Mouse (Mus musculus) limb, embryonic 12.5 days (tissue): ENCODE results near the gene Mki67. TPM values are rescaled to one million over a fixed set of nuclear protein-coding genes. Genes with fewer than 3 reads are reported as not detected.

ENCODE experiments used
- ATAC-seq: fragments of 200-750 bp; cut with Nextera tagmentation; 2 replicates; pipeline ENCODE4 v1.8.0; 2017; ENCODE audit warnings: low read depth, moderate TSS enrichment; ENCODE audit not compliant: insufficient number of reproducible peaks, insufficient read depth, low FRiP score, low TSS enrichment
- H3K27ac ChIP-seq: fragments of 300-500 bp; sonication (generic); 2 replicates; pipeline ENCODE4 v1.5.1; 2016; ENCODE audit warnings: mild to moderate bottlenecking, moderate library complexity
- H3K27me3 ChIP-seq: fragments of 300-500 bp; sonication (generic); 2 replicates; pipeline ENCODE4 v1.6.1; 2016; ENCODE audit warnings: mild to moderate bottlenecking, moderate library complexity
- H3K36me3 ChIP-seq: fragments of 300-500 bp; sonication (generic); 2 replicates; pipeline ENCODE4 v1.6.1; 2016; ENCODE audit warnings: mild to moderate bottlenecking, moderate library complexity
- H3K4me1 ChIP-seq: fragments of 300-500 bp; sonication (generic); replicated peaks from 2 replicates; pipeline ENCODE4 v1.6.1; 2016
- H3K4me2 ChIP-seq: fragments of 300-500 bp; sonication (generic); 2 replicates; pipeline ENCODE4 v1.6.1; 2016; ENCODE audit warnings: mild to moderate bottlenecking, moderate library complexity
- H3K4me3 ChIP-seq: fragments of 300-500 bp; sonication (generic); replicated peaks from 2 replicates; pipeline ENCODE4 v1.5.1; 2016; ENCODE audit warnings: mild to moderate bottlenecking
- H3K9ac ChIP-seq: fragments of 300-500 bp; sonication (generic); replicated peaks from 2 replicates; pipeline ENCODE4 v1.6.1; 2016; ENCODE audit warnings: mild to moderate bottlenecking, moderate library complexity
- H3K9me3 ChIP-seq: fragments of 300-500 bp; sonication (generic); 2 replicates; pipeline ENCODE4 v1.6.1; 2016; ENCODE audit warnings: mild to moderate bottlenecking, moderate library complexity
- WGBS: fragments of 180-500 bp; shearing (Covaris S2); methylation state at CpG from one replicate; pipeline ENCODE4 v1.1.7; 2016; 5-methylcytosine and 5-hydroxymethylcytosine counted together
- polyA plus RNA-seq: library from polyadenylated mRNA; unstranded; fragments of >200 nt; fragmentation: Nextera tagmentation; extraction: Ambion mirVana; gene quantifications from 2 replicates; pipeline ENCODE4 v1.2.1, GENCODE M21; 2016

Mki67 gene
- polyA plus RNA-seq, 1 experiment from 2014 or later, result 50.5 TPM

DNA sequence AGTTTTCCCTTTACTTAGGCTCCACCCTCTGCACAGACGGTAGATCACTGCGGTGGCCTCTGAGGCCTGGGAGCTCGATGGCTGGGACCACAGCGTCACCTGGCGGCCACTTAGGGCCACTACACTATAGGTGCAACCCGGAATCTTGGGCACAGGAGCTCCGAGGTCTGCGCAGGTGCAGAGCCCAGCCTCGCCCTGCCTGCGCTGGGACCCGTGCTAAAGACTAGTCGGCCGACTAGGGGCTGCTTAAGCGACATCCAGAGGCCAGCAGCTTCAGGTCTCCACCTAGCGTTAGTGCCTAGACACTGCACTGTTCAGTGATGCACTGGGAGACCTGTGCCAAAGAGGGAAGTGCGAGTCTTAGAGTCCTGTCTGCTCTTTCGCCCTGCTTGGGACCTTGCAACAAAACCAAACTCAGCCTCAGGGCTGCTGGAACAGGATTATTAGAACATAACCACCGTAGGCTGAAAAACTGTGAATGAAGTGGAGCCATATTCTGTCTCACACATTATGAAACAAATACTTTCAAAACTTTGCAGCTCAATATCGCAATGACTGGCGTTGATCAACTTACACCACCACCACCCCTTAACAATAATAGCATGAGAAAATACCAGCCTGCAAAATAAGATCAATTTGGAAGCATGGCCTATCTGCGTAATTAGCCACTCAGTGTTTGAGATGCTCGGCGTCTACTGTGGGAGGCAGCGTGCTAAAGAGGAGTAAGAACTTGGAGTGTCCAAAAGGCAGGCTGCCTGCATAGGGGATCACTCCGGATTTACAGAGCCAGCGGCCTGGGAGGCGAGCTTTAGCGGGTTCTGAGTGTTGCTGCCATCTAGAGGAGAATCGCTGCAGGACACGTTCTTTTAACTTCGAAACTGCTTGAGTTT is 19.8 kb upstream of the Mki67 start:
- no peak overlapping the region for H3K27ac ChIP-seq
- no peaks in the 10 kb centered on the region for H3K36me3 ChIP-seq
- H3K4me2 ChIP-seq, result peak overlapping the region; percentile 46
- H3K9me3 ChIP-seq, result no peaks in the 10 kb centered on the region
- H3K9ac ChIP-seq, result no peak overlapping the region
- peaks cover 12% of the 10 kb centered on the region for H3K4me1 ChIP-seq
- ATAC-seq, result peak; percentile 91
- no peak overlapping the region; the same call in 1 of the 2 replicates for H3K4me3 ChIP-seq
- WGBS, result 16% methylated on average over 31 of the region's 31 CpGs
- H3K27me3 ChIP-seq, result no peaks in the 10 kb centered on the region

GRCm38 (mm10) chr7:135734911-135735646 is 18.9 kb upstream of the Mki67 start:
- ATAC-seq, result 0 out of 2 replicates have a peak, but pooled peaks have one; percentile 26
- H3K27ac ChIP-seq, result 0 out of 2 replicates have a peak overlapping the region, but pooled peaks have one; percentile 24
- H3K36me3 ChIP-seq, result no peaks in the 10 kb centered on the region
- peak overlapping the region; percentile 46; the same call in 1 of the 2 replicates for H3K4me2 ChIP-seq
- H3K9ac ChIP-seq, result no peak overlapping the region
- 76% methylated on average over 9 of the region's 9 CpGs for WGBS
- H3K9me3 ChIP-seq, result no peaks in the 10 kb centered on the region
- peaks cover 8% of the 10 kb centered on the region for H3K4me1 ChIP-seq
- no peak overlapping the region for H3K4me3 ChIP-seq
- no peaks in the 10 kb centered on the region for H3K27me3 ChIP-seq

- peaks cover 8% of the 10 kb centered on the region for H3K4me1 ChIP-seq
- no peak overlapping the region for H3K27ac ChIP-seq
- no peak overlapping the region for H3K4me2 ChIP-seq
- H3K36me3 ChIP-seq, result no peaks in the 10 kb centered on the region
- ATAC-seq, result no peak
- H3K27me3 ChIP-seq, result no peaks in the 10 kb centered on the region
- WGBS, result 88% methylated on average over 5 of the region's 5 CpGs
- H3K4me3 ChIP-seq, result no peak overlapping the region
- H3K9ac ChIP-seq, result no peak overlapping the region
- H3K9me3 ChIP-seq, result no peaks in the 10 kb centered on the region
Observed at GRCm38 (mm10) chr7:135734379-135734778, 18.2 kb upstream of the Mki67 start.

DNA sequence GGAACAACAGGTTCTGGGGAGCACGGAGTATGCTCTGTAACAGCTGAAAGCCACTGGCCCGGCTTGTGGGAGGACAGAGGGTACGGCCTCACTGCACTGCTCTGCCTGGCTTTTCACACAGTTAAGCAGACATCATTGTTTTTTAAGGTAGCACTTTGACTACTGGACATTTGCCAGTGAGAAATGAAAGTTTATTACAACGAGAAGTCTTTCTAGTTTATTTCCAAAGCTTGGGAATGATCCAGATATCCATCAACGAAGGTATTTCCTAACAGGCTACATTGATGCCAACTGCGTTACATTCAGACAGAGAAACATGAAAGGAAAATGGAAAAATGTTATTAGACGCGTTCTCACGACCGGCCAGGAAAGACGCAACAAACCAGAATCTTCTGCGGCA is 11.9 kb upstream of the Mki67 start:
- H3K4me3 ChIP-seq, result no peak overlapping the region
- H3K9me3 ChIP-seq, result no peaks in the 10 kb centered on the region
- H3K27ac ChIP-seq, result no peak overlapping the region
- ATAC-seq, result no peak
- no peaks in the 10 kb centered on the region for H3K27me3 ChIP-seq
- H3K4me2 ChIP-seq, result no peak overlapping the region
- H3K4me1 ChIP-seq, result no peaks in the 10 kb centered on the region; the same call in 1 of the 2 replicates
- H3K9ac ChIP-seq, result no peak overlapping the region
- 94% methylated on average over 12 of the region's 12 CpGs for WGBS
- no peaks in the 10 kb centered on the region for H3K36me3 ChIP-seq

- H3K36me3 ChIP-seq, result no peaks in the 10 kb centered on the region
- no peak for ATAC-seq
- no peaks in the 10 kb centered on the region for H3K27me3 ChIP-seq
- 79% methylated on average over 1 of the region's 1 CpGs for WGBS
- H3K4me2 ChIP-seq, result no peak overlapping the region
- H3K9ac ChIP-seq, result no peak overlapping the region
- no peaks in the 10 kb centered on the region; the same call in 1 of the 2 replicates for H3K4me1 ChIP-seq
- H3K9me3 ChIP-seq, result no peaks in the 10 kb centered on the region
- no peak overlapping the region for H3K27ac ChIP-seq
- H3K4me3 ChIP-seq, result no peak overlapping the region
Observed at GRCm38 (mm10) chr7:135726707-135727106, 10.5 kb upstream of the Mki67 start.

GRCm38 (mm10) chr7:135723672-135724341 is 7.6 kb upstream of the Mki67 start:
- Histone ChIP-seq H3K36me3 (no peaks in the 10 kb centered on the region), H3K27me3 (no peaks in the 10 kb centered on the region), H3K27ac (no peak overlapping the region), H3K4me2 (no peak overlapping the region), H3K4me1 (no peaks in the 10 kb centered on the region; the same call in 1 of the 2 replicates), H3K9me3 (no peaks in the 10 kb centered on the region), H3K9ac (no peak overlapping the region), H3K4me3 (no peak overlapping the region)
- ATAC-seq, result no peak
- 75% methylated on average over 6 of the region's 6 CpGs for WGBS

DNA sequence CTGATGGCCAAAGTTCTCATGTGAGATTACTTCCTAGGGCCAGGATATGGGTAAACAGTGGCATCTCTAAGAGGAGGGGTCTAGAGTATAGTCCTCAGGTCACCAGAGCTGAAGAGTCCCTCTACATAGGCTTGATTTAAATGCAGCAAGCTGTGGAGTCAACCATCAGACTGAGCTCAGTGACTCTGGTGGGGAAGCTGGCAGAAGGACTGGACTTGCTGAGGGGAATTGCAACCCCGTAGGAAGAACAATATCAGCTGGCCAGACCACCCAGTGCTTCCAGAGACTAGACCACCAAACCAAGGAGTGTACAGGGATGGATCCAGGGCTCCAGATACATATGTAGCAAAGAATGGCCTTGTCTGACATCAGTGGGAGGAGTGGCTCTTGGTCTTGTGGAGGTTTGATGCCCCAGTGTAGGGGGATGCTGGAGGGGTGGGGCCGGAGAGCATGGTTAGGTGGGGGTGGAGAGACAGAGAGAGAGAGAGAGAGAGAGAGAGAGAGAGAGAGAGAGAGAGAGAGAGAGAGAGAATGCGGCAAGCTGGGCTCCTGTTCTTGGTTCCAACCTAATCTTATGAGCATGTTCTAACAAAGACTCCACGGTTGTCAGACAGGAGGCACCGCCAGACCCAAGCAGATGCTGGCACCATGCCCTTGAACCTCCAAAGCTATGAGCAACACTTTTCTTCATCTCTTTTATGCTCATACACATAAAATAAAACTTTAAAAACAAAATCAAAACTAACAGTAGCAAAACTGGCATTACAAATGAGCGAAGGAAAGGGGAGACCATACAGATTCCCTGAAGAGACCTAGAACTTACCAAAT is 6.1 kb upstream of the Mki67 start:
- ATAC-seq, result no peak
- H3K36me3 ChIP-seq, result no peaks in the 10 kb centered on the region
- H3K4me2 ChIP-seq, result no peak overlapping the region
- H3K4me1 ChIP-seq, result peaks cover under 1% of the 10 kb centered on the region
- H3K4me3 ChIP-seq, result no peak overlapping the region
- 87% methylated on average over 6 of the region's 6 CpGs for WGBS
- H3K27ac ChIP-seq, result no peak overlapping the region
- H3K9ac ChIP-seq, result no peak overlapping the region
- H3K9me3 ChIP-seq, result no peaks in the 10 kb centered on the region
- no peaks in the 10 kb centered on the region for H3K27me3 ChIP-seq

GRCm38 (mm10) chr7:135721436-135721992 is 5.4 kb upstream of the Mki67 start:
- no peak overlapping the region for H3K4me3 ChIP-seq
- no peak overlapping the region for H3K4me2 ChIP-seq
- H3K9me3 ChIP-seq, result no peaks in the 10 kb centered on the region
- no peak overlapping the region for H3K9ac ChIP-seq
- WGBS, result 61% methylated on average over 7 of the region's 7 CpGs
- peaks cover 5% of the 10 kb centered on the region for H3K4me1 ChIP-seq
- no peaks in the 10 kb centered on the region for H3K36me3 ChIP-seq
- H3K27me3 ChIP-seq, result no peaks in the 10 kb centered on the region
- no peak overlapping the region for H3K27ac ChIP-seq
- ATAC-seq, result no peak

DNA sequence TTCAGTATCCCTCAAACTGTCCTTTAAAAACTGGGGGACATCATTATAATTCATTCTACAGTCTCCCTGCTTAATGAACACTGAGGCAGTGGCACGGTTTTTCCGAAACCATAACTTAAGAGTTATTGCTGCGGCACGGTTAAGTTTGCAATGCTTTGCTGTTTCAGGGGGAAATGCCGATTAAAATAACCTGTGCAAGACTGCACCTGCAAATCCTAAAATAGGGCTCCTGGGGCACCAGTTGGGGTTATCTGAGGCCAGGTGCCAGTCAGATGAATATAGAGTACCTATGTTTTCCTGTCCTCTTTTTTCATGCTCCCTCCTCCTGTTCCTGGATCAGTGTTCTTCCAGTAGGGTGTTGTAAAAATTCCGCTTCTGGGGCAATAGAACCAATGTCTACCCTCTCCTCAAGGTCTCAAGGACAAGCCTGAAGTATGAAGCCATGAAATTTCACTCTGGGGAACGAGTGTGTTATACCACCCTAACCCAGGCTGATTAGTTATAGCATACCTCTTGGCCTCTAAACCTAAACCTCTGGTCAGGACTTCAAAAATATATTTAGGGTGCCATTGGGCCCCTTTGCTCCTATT is 902 bp upstream of the Mki67 start:
- 57% methylated on average over 7 of the region's 7 CpGs for WGBS
- no peak for ATAC-seq
- no peaks in the 10 kb centered on the region for H3K9me3 ChIP-seq
- peak overlapping the region; percentile 45; the same call in 1 of the 2 replicates for H3K27ac ChIP-seq
- H3K9ac ChIP-seq, result no peak overlapping the region
- no peaks in the 10 kb centered on the region for H3K36me3 ChIP-seq
- H3K4me1 ChIP-seq, result peaks cover 30% of the 10 kb centered on the region
- H3K27me3 ChIP-seq, result no peaks in the 10 kb centered on the region
- peak overlapping the region; percentile 87 for H3K4me3 ChIP-seq
- H3K4me2 ChIP-seq, result peak overlapping the region; percentile 78

DNA sequence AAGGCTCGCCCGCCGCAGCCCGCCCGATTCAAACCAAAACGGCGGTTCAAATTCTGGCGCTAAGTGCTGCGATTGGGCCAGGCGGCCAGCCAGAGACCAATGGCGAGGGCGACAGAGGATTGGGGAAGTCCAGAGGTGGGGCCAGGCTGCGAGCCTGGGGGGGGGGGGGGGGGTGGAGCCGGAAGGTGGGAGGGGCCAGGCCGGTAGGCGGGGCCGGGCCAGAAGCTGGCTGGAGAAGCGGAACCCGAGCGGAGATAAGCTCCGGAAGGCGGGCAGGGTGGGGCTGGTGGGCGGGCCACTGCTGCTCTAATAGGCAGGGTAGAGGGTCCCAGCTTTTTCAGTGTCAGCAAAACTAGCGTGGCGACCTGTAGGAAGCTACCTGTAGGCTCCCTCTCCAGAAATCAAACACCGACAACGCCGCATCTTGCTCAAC is 300 bp upstream of the Mki67 start:
- Histone ChIP-seq H3K27me3 (no peaks in the 10 kb centered on the region), H3K36me3 (no peaks in the 10 kb centered on the region), H3K4me2 (peak overlapping the region; percentile 78), H3K4me3 (peak overlapping the region; percentile 87), H3K27ac (peak overlapping the region; percentile 81), H3K9me3 (no peaks in the 10 kb centered on the region), H3K4me1 (peaks cover 30% of the 10 kb centered on the region), H3K9ac (peak overlapping the region; percentile 92)
- peak; percentile 98 for ATAC-seq
- WGBS, result 0% methylated on average over 28 of the region's 28 CpGs
